Mouse (Mus musculus): ENCODE data around the gene Osgep.
"Not testable (repeated sequence)": the region's sequence is repeated elsewhere in the genome, so short reads cannot be mapped to it uniquely, and the experiment has no call there.

Gene Osgep

GRCm38 (mm10) chr14:50875591-50876230 is 49.0 kb downstream of the Osgep start:
- DNase-seq = no peak

DNA sequence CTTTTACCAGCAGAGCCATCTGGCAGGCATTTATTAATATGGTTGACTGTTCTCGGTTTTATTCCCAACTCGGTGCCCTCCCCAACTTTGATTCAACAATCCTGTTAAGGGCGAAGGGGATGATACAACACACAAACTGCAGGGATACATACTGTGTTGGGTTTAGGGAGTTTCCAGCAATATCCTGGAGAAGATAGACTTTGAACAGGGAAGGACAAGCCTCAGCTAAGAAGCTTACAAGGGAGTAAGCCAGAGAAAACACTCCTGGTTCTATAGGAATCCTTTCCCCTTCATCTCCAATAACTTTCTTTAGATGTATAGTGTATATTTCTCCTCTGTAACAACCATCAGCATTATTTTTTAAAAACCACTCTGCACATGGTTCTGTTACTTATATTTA is 49.5 kb downstream of the Osgep start:
- DNase-seq = no peak

DNA sequence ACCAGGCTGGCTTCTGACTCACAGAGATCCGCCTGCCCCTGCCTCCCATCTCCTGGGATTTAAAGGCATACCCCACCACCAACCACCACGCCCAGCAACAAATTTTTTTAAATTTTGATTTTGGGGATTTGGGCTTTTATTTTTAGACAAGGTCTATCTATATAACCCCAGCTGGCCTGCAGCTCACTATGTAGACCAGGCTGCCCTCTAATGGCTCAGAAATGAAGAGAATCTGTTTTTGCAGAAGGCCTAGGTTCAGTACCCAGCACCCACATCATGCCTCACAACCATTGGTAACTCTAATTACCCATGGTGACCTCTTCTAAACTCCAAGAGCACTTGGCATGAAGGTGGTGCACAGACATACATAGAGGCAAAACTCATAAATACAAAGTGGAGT is 53.4 kb downstream of the Osgep start:
- DNase-seq = peak; percentile 19

- no peak for DNase-seq
These were observed 53.9 kb downstream of the Osgep start for GRCm38 (mm10) chr14:50870805-50871143.

DNA sequence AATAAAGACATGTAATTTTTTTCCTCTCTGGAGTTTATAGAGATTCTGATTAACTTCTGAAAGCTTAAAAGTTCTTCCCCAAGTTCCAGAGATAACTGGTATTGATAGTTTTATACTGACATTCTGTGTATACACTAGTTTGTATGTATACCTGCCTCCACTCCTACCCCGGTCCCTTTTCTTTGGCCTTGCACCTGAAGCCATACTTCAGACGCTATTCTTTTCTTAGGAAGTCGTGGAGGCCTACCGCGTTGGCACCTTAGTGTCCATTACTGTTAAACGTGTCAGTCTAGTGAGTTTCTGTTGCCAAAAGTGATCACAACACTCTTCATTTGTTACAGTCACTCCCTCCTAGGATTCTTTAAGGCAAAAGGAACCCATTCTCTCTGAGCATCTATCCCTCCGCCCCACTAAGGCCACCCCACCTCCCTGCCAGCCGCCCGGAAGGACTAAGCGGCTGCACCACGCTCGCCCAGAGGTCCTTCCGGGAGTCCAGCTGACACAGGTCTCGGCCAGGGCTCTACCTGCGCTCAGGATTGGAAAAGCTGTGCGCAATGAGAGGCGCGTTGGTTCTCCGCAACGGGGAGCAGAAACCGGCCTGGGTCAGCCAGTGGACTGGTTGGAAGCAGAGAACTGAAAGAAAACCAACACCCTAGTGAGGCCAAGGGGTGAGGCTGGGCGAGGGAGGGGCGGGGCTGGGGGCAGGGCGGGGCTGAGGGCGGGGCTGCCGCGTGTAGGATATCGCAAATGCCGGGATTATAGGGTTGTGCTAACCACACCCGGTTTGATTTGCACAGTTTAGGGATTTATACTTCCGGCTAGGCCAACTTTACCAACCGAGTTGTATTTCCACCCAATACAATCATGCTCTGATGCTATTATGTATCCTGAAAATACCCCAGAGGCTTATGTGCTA is 54.5 kb downstream of the Osgep start, which contains the start of gene Tep1:
Gene Tep1, minus strand, starts transcription at position 672 of the 916 bp plus-strand sequence.
- DNase-seq = peak; percentile 83

DNA sequence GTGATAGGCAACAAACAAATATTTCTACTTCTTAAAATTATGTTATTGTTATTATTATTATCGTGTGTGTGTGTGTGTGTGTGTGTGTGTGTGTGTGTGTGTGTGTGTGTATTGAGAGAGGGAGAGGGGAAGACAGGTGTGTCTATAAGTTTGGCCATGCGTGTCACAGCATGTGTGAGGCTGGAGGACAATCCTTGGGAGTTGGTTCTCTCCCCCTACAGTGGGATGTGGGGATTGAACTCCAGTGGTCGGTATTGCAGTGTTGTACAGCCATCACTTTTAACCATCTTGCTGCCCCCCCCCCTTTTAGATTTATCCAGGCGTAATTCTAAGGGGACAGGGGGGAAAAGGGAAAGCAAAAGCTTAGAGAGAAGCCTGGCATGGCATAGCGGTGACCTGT is 56.0 kb downstream of the Osgep start:
- no peak for DNase-seq

GRCm38 (mm10) chr14:50868211-50868610 is 56.5 kb downstream of the Osgep start:
- DNase-seq = no peak

GRCm38 (mm10) chr14:50866966-50867365 is 57.7 kb downstream of the Osgep start:
- no peak for DNase-seq

- DNase-seq = not testable (repeated sequence)
These were observed 59.7 kb downstream of the Osgep start for GRCm38 (mm10) chr14:50865005-50865404.

GRCm38 (mm10) chr14:50862641-50863040 is 62.1 kb downstream of the Osgep start:
- no peak for DNase-seq

Measured in cerebellum, adult 9-10 months (tissue).